Mouse (Mus musculus) liver, embryonic 12.5 days (tissue): ENCODE measurements around the gene Mast4. TPM values are rescaled to one million over a fixed set of nuclear protein-coding genes. Genes with fewer than 3 reads are reported as not detected.

Experiments used
- ATAC-seq: fragments of 200-750 bp; cut with Nextera tagmentation; 2 replicates; pipeline ENCODE4 v1.8.0; 2017; ENCODE audit warnings: moderate number of reproducible peaks, mild to moderate bottlenecking, moderate library complexity
- H3K27ac ChIP-seq: fragments of 300-500 bp; sonication (generic); 2 replicates; pipeline ENCODE4 v1.5.1; 2016; ENCODE audit warnings: mild to moderate bottlenecking
- H3K27me3 ChIP-seq: fragments of 300-500 bp; sonication (generic); replicated peaks from 2 replicates; pipeline ENCODE4 v1.6.1; 2016; ENCODE audit warnings: mild to moderate bottlenecking, moderate library complexity
- H3K36me3 ChIP-seq: fragments of 300-500 bp; sonication (generic); 2 replicates; pipeline ENCODE4 v1.6.1; 2016; ENCODE audit warnings: mild to moderate bottlenecking, moderate library complexity
- H3K4me1 ChIP-seq: fragments of 300-500 bp; sonication (generic); 2 replicates; pipeline ENCODE4 v1.6.1; 2016
- H3K4me2 ChIP-seq: fragments of 300-500 bp; sonication (generic); 2 replicates; pipeline ENCODE4 v1.6.1; 2016; ENCODE audit warnings: mild to moderate bottlenecking, moderate library complexity
- H3K4me3 ChIP-seq: fragments of 300-500 bp; sonication (generic); 2 replicates; pipeline ENCODE4 v1.5.1; 2016; ENCODE audit warnings: mild to moderate bottlenecking, moderate library complexity
- H3K9ac ChIP-seq: fragments of 300-500 bp; sonication (generic); 2 replicates; pipeline ENCODE4 v1.6.1; 2016; ENCODE audit warnings: mild to moderate bottlenecking, moderate library complexity
- H3K9me3 ChIP-seq: fragments of 300-500 bp; sonication (generic); replicated peaks from 2 replicates; pipeline ENCODE4 v1.6.1; 2016; ENCODE audit warnings: mild to moderate bottlenecking, moderate library complexity
- WGBS: fragments of 180-500 bp; shearing (Covaris S2); methylation state at CpG from one replicate; pipeline ENCODE4 v1.1.7; 2016; ENCODE audit not compliant: insufficient replicate concordance; 5-methylcytosine and 5-hydroxymethylcytosine counted together
- polyA plus RNA-seq: library from polyadenylated mRNA; unstranded; fragments of >200 nt; fragmentation: Nextera tagmentation; extraction: Ambion mirVana; gene quantifications from 2 replicates; pipeline ENCODE4 v1.2.1, GENCODE M21; 2016

Gene Mast4
- polyA plus RNA-seq, 1 experiment from 2014 or later = 4.7 TPM

GRCm38 (mm10) chr13:103315113-103315708 is 19.1 kb downstream of the Mast4 start:
- H3K36me3 ChIP-seq = no peaks in the 10 kb centered on the region
- no peak overlapping the region for H3K4me3 ChIP-seq
- H3K9me3 ChIP-seq = no peaks in the 10 kb centered on the region
- no peaks in the 10 kb centered on the region for H3K27me3 ChIP-seq
- 61% methylated on average over 10 of the region's 10 CpGs for WGBS
- no peak for ATAC-seq
- H3K4me2 ChIP-seq = no peak overlapping the region
- no peaks in the 10 kb centered on the region for H3K4me1 ChIP-seq
- H3K9ac ChIP-seq = no peak overlapping the region
- no peak overlapping the region for H3K27ac ChIP-seq

- Histone ChIP-seq H3K9ac (no peak overlapping the region), H3K4me2 (no peak overlapping the region), H3K27me3 (no peaks in the 10 kb centered on the region), H3K4me1 (no peaks in the 10 kb centered on the region), H3K27ac (no peak overlapping the region), H3K4me3 (no peak overlapping the region), H3K36me3 (no peaks in the 10 kb centered on the region), H3K9me3 (no peaks in the 10 kb centered on the region)
- 74% methylated on average over 4 of the region's 4 CpGs for WGBS
- ATAC-seq = no peak
These were observed 26.0 kb downstream of the Mast4 start for GRCm38 (mm10) chr13:103308296-103308695.

GRCm38 (mm10) chr13:103303826-103304225 is 30.5 kb downstream of the Mast4 start:
- WGBS = 71% methylated on average over 9 of the region's 9 CpGs
- no peak for ATAC-seq
- H3K9me3 ChIP-seq = no peaks in the 10 kb centered on the region
- no peak overlapping the region for H3K4me2 ChIP-seq
- H3K27me3 ChIP-seq = no peaks in the 10 kb centered on the region
- no peak overlapping the region for H3K9ac ChIP-seq
- no peak overlapping the region for H3K4me3 ChIP-seq
- H3K36me3 ChIP-seq = no peaks in the 10 kb centered on the region
- no peak overlapping the region for H3K27ac ChIP-seq
- H3K4me1 ChIP-seq = no peaks in the 10 kb centered on the region

DNA sequence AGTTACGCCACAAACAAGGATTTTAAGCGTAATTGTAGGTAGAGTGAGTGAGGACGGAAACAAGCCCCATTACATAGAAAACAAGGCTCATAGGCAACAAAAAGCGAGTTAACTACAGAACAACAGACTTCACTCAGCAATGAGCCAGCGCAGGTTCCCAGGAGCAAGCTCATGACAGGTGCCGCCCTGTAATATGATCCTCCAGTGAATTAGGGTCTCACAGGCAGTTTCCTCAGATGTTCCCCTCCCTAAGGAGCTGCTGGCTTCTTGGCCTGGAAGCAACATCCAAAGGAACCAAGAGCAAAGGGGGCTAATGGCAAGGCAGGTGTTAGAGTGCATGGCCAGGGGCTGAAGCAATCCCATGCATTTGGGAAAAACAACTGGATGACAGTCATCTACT is 31.8 kb downstream of the Mast4 start:
- Histone ChIP-seq H3K36me3 (no peaks in the 10 kb centered on the region), H3K9ac (no peak overlapping the region), H3K27me3 (no peaks in the 10 kb centered on the region), H3K4me2 (no peak overlapping the region), H3K4me1 (no peaks in the 10 kb centered on the region), H3K27ac (no peak overlapping the region), H3K9me3 (no peaks in the 10 kb centered on the region), H3K4me3 (no peak overlapping the region)
- no peak for ATAC-seq
- 68% methylated on average over 6 of the region's 6 CpGs for WGBS

- Histone ChIP-seq H3K4me2 (no peak overlapping the region), H3K4me3 (no peak overlapping the region), H3K4me1 (no peaks in the 10 kb centered on the region), H3K27me3 (no peaks in the 10 kb centered on the region), H3K36me3 (no peaks in the 10 kb centered on the region), H3K9me3 (no peaks in the 10 kb centered on the region), H3K27ac (no peak overlapping the region), H3K9ac (no peak overlapping the region)
- 78% methylated on average over 2 of the region's 2 CpGs for WGBS
- no peak for ATAC-seq
These were observed 32.2 kb downstream of the Mast4 start for GRCm38 (mm10) chr13:103302077-103302476.

GRCm38 (mm10) chr13:103294424-103294823 is 39.9 kb downstream of the Mast4 start:
- no peak overlapping the region for H3K27ac ChIP-seq
- no peaks in the 10 kb centered on the region for H3K27me3 ChIP-seq
- WGBS = 83% methylated on average over 13 of the region's 13 CpGs
- H3K9ac ChIP-seq = no peak overlapping the region
- ATAC-seq = no peak
- no peak overlapping the region for H3K4me3 ChIP-seq
- no peak overlapping the region for H3K4me2 ChIP-seq
- no peaks in the 10 kb centered on the region for H3K36me3 ChIP-seq
- no peaks in the 10 kb centered on the region for H3K9me3 ChIP-seq
- H3K4me1 ChIP-seq = no peaks in the 10 kb centered on the region

DNA sequence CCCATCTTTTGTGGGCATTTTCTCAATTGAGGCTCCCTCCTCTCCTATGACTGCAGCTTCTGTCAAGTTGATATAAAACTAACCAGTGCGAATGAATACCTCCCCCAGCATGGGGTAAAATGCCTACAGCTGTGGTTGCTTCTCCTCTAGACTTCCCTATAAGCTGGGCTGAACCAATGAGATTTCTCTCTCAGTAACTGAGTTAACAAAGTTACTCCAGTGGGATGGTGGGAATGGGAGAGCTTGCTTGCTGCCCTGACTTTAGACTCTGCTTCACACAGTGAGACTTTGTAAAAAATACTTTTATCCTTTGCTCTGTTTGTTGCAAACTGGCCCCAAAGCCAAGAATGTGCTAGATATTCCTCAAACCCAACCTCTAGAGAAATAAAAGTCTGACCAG is 41.2 kb downstream of the Mast4 start:
- H3K36me3 ChIP-seq = no peaks in the 10 kb centered on the region
- no peaks in the 10 kb centered on the region for H3K9me3 ChIP-seq
- H3K4me3 ChIP-seq = no peak overlapping the region
- no peaks in the 10 kb centered on the region for H3K27me3 ChIP-seq
- no peak overlapping the region for H3K9ac ChIP-seq
- H3K27ac ChIP-seq = no peak overlapping the region
- no peaks in the 10 kb centered on the region for H3K4me1 ChIP-seq
- H3K4me2 ChIP-seq = no peak overlapping the region
- WGBS = 75% methylated on average over 1 of the region's 1 CpGs
- ATAC-seq = no peak

DNA sequence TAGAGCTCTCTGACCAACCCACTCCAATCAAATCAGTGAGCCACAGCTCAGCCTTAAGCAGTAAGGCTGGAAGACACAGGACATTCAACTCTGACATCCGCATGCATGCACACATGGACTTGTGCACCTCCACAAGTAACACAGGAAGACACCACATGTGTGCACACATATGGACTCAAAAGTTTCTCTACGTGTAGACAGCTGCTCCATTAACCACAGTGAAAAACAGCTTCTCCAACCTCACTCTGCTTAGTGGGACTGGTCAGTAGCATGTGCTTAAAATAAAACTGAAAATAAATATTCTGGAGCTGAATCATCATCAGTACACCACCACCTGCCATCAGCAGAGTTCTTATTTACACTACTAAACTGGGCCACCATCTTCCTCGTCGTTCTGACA is 43.2 kb downstream of the Mast4 start:
- Histone ChIP-seq H3K9me3 (no peaks in the 10 kb centered on the region), H3K4me3 (no peak overlapping the region), H3K27ac (no peak overlapping the region), H3K27me3 (no peaks in the 10 kb centered on the region), H3K4me1 (no peaks in the 10 kb centered on the region), H3K4me2 (no peak overlapping the region), H3K9ac (no peak overlapping the region), H3K36me3 (no peaks in the 10 kb centered on the region)
- WGBS = 73% methylated on average over 4 of the region's 4 CpGs
- no peak for ATAC-seq

GRCm38 (mm10) chr13:103285821-103286220 is 48.5 kb downstream of the Mast4 start:
- ATAC-seq = no peak
- Histone ChIP-seq H3K27ac (no peak overlapping the region), H3K36me3 (no peaks in the 10 kb centered on the region), H3K27me3 (no peaks in the 10 kb centered on the region), H3K4me2 (no peak overlapping the region), H3K4me3 (no peak overlapping the region), H3K4me1 (no peaks in the 10 kb centered on the region), H3K9me3 (no peaks in the 10 kb centered on the region), H3K9ac (no peak overlapping the region)
- WGBS = 75% methylated on average over 5 of the region's 5 CpGs

GRCm38 (mm10) chr13:103285036-103285435 is 49.3 kb downstream of the Mast4 start:
- H3K9me3 ChIP-seq = no peaks in the 10 kb centered on the region
- H3K27me3 ChIP-seq = no peaks in the 10 kb centered on the region
- no peaks in the 10 kb centered on the region for H3K4me1 ChIP-seq
- no peak overlapping the region for H3K4me2 ChIP-seq
- H3K9ac ChIP-seq = no peak overlapping the region
- H3K36me3 ChIP-seq = no peaks in the 10 kb centered on the region
- ATAC-seq = no peak
- H3K27ac ChIP-seq = no peak overlapping the region
- 73% methylated on average over 7 of the region's 7 CpGs for WGBS
- H3K4me3 ChIP-seq = no peak overlapping the region

DNA sequence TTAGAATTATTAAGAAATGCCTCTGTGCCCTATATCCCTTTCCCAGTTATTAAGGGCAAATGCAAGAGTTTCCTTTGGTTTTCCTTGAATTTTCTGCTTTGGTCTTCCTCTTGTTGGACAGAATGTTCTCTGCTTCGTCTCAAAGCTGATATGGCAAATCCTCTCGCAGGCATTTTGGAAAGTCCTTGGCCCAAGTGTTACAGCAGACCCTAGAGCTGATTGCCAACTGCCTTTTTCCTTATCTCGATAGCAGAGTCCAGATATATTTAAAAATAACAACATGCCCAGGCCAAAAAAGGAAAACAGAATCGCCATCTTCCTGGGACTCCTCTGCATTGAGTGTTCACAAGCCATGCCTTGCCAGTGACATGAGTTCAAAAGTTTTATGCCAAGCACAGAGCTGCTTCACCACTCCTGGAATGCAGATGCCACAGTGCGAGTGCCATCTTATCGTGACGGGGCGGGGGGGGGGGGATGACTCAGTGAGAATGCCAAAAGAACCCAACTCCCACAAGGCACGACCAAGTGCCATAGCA is 63.4 kb downstream of the Mast4 start:
- H3K4me2 ChIP-seq = no peak overlapping the region
- no peak overlapping the region for H3K27ac ChIP-seq

DNA sequence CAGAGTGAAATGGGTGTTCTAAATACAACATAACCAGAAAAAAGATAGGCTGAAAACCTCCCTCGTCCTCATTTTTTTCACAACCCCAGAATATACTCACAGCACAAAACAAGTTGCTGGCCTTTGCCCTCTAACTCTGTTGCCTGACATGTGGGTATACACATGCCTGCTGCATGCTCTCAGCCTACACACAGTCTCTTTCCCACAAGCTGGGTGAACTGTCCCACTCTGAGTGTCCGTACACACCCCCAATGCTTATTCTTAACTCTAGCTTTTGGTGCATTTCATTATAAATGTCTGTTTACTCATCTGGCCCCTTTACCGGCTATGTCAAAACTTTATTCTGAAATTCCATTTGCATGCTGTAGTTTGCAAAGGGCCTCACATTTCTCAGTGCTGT is 71.6 kb downstream of the Mast4 start:
- H3K9ac ChIP-seq = no peak overlapping the region
- H3K36me3 ChIP-seq = no peaks in the 10 kb centered on the region
- no peaks in the 10 kb centered on the region for H3K9me3 ChIP-seq
- no peak overlapping the region for H3K4me3 ChIP-seq
- no peak for ATAC-seq
- no peak overlapping the region for H3K27ac ChIP-seq
- H3K4me2 ChIP-seq = no peak overlapping the region
- 72% methylated on average over 3 of the region's 3 CpGs for WGBS
- no peaks in the 10 kb centered on the region for H3K27me3 ChIP-seq
- H3K4me1 ChIP-seq = no peaks in the 10 kb centered on the region

More for the DNA sequence above, 63.4 kb downstream of the Mast4 start:
- Histone ChIP-seq H3K4me3 (no peak overlapping the region), H3K36me3 (no peaks in the 10 kb centered on the region), H3K4me1 (no peaks in the 10 kb centered on the region), H3K9ac (no peak overlapping the region), H3K27me3 (no peaks in the 10 kb centered on the region), H3K9me3 (no peaks in the 10 kb centered on the region)
- no peak for ATAC-seq
- WGBS = 68% methylated on average over 9 of the region's 9 CpGs

- Histone ChIP-seq H3K4me2 (no peak overlapping the region), H3K36me3 (no peaks in the 10 kb centered on the region), H3K9me3 (no peaks in the 10 kb centered on the region), H3K27me3 (no peaks in the 10 kb centered on the region), H3K4me1 (no peaks in the 10 kb centered on the region), H3K9ac (no peak overlapping the region), H3K4me3 (no peak overlapping the region), H3K27ac (no peak overlapping the region)
- WGBS = 76% methylated on average over 3 of the region's 3 CpGs
- no peak for ATAC-seq
These were observed 72.2 kb downstream of the Mast4 start for GRCm38 (mm10) chr13:103262061-103262460.
